Mouse (Mus musculus) erythroblast, embryonic 14.5 days (primary cell): ENCODE results near the gene Supt3.

ENCODE experiments used
- GATA1 ChIP-seq: IDR thresholded peaks from 2 replicates; pipeline ENCODE4 v1.6.1; 2012; ENCODE audit warnings: low read length, inconsistent platforms, mixed read lengths
- TAL1 ChIP-seq: IDR thresholded peaks from 3 replicates; pipeline ENCODE4 v1.6.1; 2012; ENCODE audit warnings: low read length, inconsistent platforms, mixed read lengths

GRCm38 (mm10) chr17:44768522-44768921 is 8.4 kb upstream of the Supt3 start:
- TF ChIP-seq TAL1, result no peak
- TF ChIP-seq GATA1, result no peak
